Mouse (Mus musculus): ENCODE measurements around the gene Fbxl19. TPM values are rescaled to one million over a fixed set of nuclear protein-coding genes. Genes with fewer than 3 reads are reported as not detected.

Fbxl19 gene
- total RNA-seq, 2 experiments from 2014 or later = 12.3 to 18.5 TPM

- DNase-seq = peak; percentile 45
Measured at GRCm38 (mm10) chr7:127801010-127801621, 56.8 kb downstream of the Fbxl19 start.

DNA sequence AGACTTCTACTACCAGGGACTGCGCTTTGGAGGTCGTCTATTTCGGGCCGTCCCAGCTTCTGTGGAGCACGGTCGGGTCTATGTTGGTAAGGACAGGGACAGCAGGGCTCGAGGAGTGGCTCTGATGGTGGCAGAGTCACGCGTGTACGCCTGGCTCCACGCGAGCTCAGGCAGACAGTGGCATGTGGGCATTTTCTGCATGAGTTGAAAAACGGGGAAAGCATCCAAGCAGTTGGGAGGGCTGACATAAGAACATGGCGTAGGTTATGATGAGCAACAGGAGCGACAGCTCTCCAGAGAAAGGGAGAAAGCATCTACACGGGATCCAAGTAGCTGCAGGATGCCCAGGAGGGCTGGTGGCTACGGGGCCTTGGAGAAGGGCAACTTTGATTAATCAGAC lies 58.0 kb downstream of the Fbxl19 start:
- no peak for DNase-seq

GRCm38 (mm10) chr7:127808821-127809220 lies 64.5 kb downstream of the Fbxl19 start:
- no peak for DNase-seq

GRCm38 (mm10) chr7:127809846-127810245 lies 65.5 kb downstream of the Fbxl19 start:
- DNase-seq = no peak

- no peak for DNase-seq
Measured at GRCm38 (mm10) chr7:127810650-127811049, 66.3 kb downstream of the Fbxl19 start.

- DNase-seq = no peak
Measured at GRCm38 (mm10) chr7:127811240-127811639, 66.9 kb downstream of the Fbxl19 start.

GRCm38 (mm10) chr7:127812292-127812691 lies 67.9 kb downstream of the Fbxl19 start:
- DNase-seq = peak; percentile 82

DNA sequence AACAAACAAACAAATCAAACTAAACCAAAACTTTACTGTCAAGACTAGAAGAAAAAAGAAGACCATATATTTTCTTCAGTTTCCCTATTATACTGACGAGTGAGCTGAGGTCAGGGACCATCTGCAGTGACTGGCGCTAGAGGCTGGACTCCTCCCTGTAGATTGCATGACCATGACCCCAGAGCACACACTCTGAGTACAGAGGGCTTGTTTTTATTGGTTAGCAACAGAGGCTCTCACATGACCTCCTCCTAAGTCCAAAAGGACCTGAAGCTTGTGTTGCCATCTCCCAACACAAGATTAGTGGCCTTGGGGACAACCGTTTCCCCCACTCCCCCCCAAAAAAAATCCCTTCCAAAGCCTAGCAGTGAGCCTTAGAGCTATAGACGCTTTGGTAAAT lies 69.5 kb downstream of the Fbxl19 start:
- DNase-seq = peak; percentile 57

DNA sequence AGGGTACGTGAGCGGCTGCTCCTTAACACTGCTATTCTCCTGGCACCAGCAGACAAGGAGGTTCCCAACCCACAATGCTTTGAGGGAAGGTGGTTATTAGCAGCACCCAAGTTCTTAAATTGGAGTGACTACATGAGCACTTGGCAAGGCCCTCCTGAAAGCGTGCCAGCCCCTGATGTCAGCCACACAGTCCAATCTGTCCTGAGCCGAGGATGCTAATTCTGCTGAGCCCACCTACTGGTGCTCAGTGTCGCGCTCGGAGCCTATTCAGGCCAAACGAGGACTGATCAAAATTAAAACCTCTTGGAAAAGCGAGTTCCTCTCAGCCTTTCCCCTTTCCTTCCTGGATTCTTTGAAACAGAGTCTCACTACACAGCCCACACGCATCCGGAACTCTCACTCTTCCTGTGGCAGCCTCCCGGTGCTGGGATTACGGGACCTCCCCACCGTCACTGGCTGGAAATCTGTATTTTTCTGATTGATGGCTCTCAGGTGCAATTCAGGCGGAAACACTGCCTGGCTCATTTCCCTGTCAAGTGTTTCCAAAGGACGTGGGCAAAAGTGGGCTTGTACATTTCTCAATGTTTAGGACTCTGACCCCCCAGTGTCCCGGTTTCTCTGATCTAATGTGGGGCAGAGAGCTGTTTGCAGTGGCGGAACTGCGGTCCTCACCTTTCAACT lies 70.0 kb downstream of the Fbxl19 start:
- DNase-seq = peak; percentile 84

DNA sequence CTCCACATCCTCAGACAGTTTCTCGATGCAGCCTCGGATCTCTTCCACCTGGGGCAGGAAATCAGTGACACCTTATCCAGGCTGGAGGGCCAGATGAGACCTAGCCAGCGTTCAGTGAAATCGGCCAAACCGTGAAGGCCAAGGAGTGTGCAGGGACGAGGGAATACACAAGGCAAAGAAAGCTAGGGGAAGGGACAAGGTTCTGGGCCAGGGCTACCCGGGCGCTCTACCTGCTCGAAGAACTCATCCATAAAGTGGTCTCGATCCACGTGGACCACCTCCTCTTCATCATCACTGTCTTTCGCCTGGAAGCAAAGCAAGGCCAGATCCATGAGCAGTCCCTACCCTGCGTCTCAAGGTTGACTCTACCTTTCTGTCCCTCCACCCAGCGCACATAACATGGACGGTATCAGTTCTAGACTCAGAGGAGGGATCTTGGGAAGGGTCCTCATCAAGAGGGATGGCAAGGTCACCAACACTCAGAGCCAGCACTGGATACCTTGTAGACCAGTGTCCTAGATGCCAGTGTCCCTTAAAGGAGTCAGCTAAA lies 70.8 kb downstream of the Fbxl19 start:
- no peak for DNase-seq

DNA sequence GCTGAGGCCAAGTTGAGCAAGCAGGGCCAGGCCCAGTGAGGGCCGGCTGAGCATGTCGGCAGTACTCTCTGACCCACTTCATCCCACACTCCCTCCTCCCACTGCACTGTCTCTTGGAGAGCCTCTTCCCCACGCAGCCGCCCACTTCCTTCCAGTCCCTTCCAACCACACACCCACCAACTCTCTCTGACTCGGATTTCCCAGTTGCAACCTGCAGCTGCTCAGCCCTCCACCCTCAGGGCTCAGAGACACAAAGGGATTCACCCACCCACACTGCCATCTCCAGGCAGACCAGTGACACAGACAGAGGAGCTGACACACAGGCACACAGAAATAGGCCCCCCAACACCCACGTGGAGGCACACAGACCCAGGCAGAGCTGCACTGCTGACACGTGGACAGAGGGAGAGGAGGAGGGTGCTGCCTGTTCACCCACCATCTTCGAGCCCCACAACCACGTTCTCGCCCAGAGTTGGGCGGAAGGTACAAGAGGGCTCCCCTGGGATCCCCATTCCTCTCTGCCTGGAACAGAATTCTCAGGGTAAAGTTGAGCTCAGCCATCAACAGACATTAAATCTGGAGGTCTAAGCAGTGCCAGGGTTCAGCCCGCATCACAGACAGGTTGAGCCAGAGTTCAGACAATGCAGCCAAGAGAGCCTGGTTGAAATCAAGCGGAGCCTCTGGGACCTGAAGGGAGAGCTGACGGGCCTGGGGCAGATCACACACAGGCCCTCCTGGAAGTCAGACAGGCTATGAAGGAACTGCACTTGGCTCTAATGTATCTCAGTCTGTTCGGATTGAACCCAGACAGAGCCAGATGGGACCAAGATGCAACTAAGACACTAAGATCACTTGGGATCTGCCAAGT lies 71.8 kb downstream of the Fbxl19 start:
- peak; percentile 67 for DNase-seq

DNA sequence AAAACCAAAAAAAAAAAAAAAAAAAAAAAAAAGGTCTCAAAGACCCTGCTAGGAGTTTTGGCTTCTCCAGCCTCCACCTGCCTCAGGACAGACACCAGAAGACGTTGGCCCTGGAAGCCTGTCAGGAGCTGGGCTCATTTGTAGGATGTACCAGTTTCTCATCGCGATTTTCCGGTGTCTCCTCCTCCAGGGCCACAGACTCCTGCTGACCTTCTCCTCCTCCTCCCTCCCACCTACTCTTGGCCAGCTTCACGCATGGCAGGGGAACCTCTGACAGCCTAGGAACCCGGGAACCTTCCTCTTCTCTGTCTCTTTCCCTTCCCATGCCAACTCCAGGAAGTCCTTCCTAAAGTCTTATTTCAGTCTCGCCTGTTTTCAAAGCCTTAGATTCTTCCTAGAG lies 72.7 kb downstream of the Fbxl19 start:
- no peak for DNase-seq

- no peak for DNase-seq
Measured at GRCm38 (mm10) chr7:127817776-127818175, 73.4 kb downstream of the Fbxl19 start.

Small RNAs within 50 kb of the gene (microRNA-seq; reads per million reads assigned to microRNA genes)
- gene Mir762 = not detected

Other genes starting within 250 kb of the Fbxl19 start
- 10 to 100 TPM; 70.0 to 94.2 TPM for gene Srcap, start 232.6 kb upstream of the Fbxl19 start, total RNA-seq (2021)
- gene Gm42715, start 225.0 kb upstream of the Fbxl19 start, total RNA-seq (2021) = 10 to 100 TPM; 17.9 to 28.8 TPM
- gene Tmem265, start 183.2 kb upstream of the Fbxl19 start, total RNA-seq (2021) = not detected
- gene Phkg2, start 171.2 kb upstream of the Fbxl19 start, total RNA-seq (2021) = 10 to 100 TPM; 33.0 to 37.9 TPM
- gene Ccdc189, start 155.9 kb upstream of the Fbxl19 start, total RNA-seq (2021) = 1 to 10 TPM; 8.0 to 9.2 TPM
- gene Rnf40, start 155.8 kb upstream of the Fbxl19 start, total RNA-seq (2021) = 10 to 100 TPM; 51.5 to 59.7 TPM
- gene Zfp629, start 128.7 kb upstream of the Fbxl19 start, total RNA-seq (2021) = 10 to 100 TPM; 18.2 to 30.4 TPM
- gene Bcl7c, start 35.6 kb upstream of the Fbxl19 start, total RNA-seq (2021) = 10 to 100 TPM; 77.0 to 81.8 TPM
- 1 to 10 TPM; 6.3 to 6.8 TPM for gene Ctf1, start 31.8 kb upstream of the Fbxl19 start, total RNA-seq (2021)
- gene Ctf2, start 12.4 kb upstream of the Fbxl19 start, total RNA-seq (2021) = not detected
- 10 to 100 TPM; 31.5 to 32.0 TPM for gene Orai3, start 25.3 kb downstream of the Fbxl19 start, total RNA-seq (2021)
- 10 to 100 TPM; 35.9 to 46.6 TPM for gene Setd1a, start 32.1 kb downstream of the Fbxl19 start, total RNA-seq (2021)
- gene Gm49388, start 41.1 kb downstream of the Fbxl19 start, total RNA-seq (2021) = 1 to 10 TPM; 4.7 to 5.6 TPM
- 10 to 100 TPM; 57.1 to 73.1 TPM for gene Hsd3b7, start 56.1 kb downstream of the Fbxl19 start, total RNA-seq (2021)
- 10 to 100 TPM; 67.8 to 94.9 TPM for gene Stx4a, start 79.8 kb downstream of the Fbxl19 start, total RNA-seq (2021)
- gene Stx1b, start 80.0 kb downstream of the Fbxl19 start, total RNA-seq (2021) = 1 to 10 TPM; 6.9 to 9.4 TPM
- gene Zfp646, start 131.7 kb downstream of the Fbxl19 start, total RNA-seq (2021) = 10 to 100 TPM; 29.8 to 35.6 TPM
- 1 to 10 TPM; 5.4 to 9.5 TPM for gene Zfp668, start 132.3 kb downstream of the Fbxl19 start, total RNA-seq (2021)
- 1 to 10 TPM in 1 of 2 experiments, under 1 TPM in 1; 0.72 to 1.2 TPM for gene Prss53, start 146.4 kb downstream of the Fbxl19 start, total RNA-seq (2021)
- gene Gm21974, start 150.9 kb downstream of the Fbxl19 start, total RNA-seq (2021) = not detected
- gene Vkorc1, start 151.1 kb downstream of the Fbxl19 start, total RNA-seq (2021) = 100 to 1,000 TPM in 1 of 2 experiments, 10 to 100 TPM in 1; 84.3 to 112 TPM
- 100 to 1,000 TPM; 124 to 135 TPM for gene Bckdk, start 159.5 kb downstream of the Fbxl19 start, total RNA-seq (2021)
- gene Kat8, start 168.0 kb downstream of the Fbxl19 start, total RNA-seq (2021) = 10 to 100 TPM; 22.5 to 24.7 TPM
- under 1 TPM; 0.45 to 0.96 TPM for gene Prss8, start 185.6 kb downstream of the Fbxl19 start, total RNA-seq (2021)
- gene Prss36, start 202.2 kb downstream of the Fbxl19 start, total RNA-seq (2021) = 10 to 100 TPM; 11.5 to 12.4 TPM
- 100 to 1,000 TPM; 261 to 396 TPM for gene Fus, start 222.9 kb downstream of the Fbxl19 start, total RNA-seq (2021)
- gene Pycard, start 249.3 kb downstream of the Fbxl19 start, total RNA-seq (2021) = 1 to 10 TPM; 5.6 to 8.0 TPM